Mouse (Mus musculus) embryonic facial prominence, embryonic 12.5 days (tissue): ENCODE measurements around the gene Scgb2a2. TPM values are rescaled to one million over a fixed set of nuclear protein-coding genes. Genes with fewer than 3 reads are reported as not detected.
"Not testable (repeated sequence)": the region's sequence is repeated elsewhere in the genome, so short reads cannot be mapped to it uniquely, and the experiment has no call there.

Source experiments
- ATAC-seq: fragments of 200-750 bp; cut with Nextera tagmentation; 2 replicates; pipeline ENCODE4 v1.8.0; 2017; ENCODE audit not compliant: insufficient number of reproducible peaks, insufficient read depth, low FRiP score, low TSS enrichment
- H3K27ac ChIP-seq: fragments of 300-500 bp; sonication (generic); 2 replicates; pipeline ENCODE4 v1.5.1; 2016; ENCODE audit warnings: mild to moderate bottlenecking
- H3K27me3 ChIP-seq: fragments of 300-500 bp; sonication (generic); 2 replicates; pipeline ENCODE4 v1.6.1; 2016; ENCODE audit warnings: mild to moderate bottlenecking, moderate library complexity
- H3K36me3 ChIP-seq: fragments of 300-500 bp; sonication (generic); 2 replicates; pipeline ENCODE4 v1.6.1; 2016; ENCODE audit warnings: mild to moderate bottlenecking
- H3K4me1 ChIP-seq: fragments of 300-500 bp; sonication (generic); 2 replicates; pipeline ENCODE4 v1.6.1; 2016
- H3K4me2 ChIP-seq: fragments of 300-500 bp; sonication (generic); replicated peaks from 2 replicates; pipeline ENCODE4 v1.6.1; 2016; ENCODE audit warnings: mild to moderate bottlenecking, moderate library complexity
- H3K4me3 ChIP-seq: fragments of 300-500 bp; sonication (generic); 2 replicates; pipeline ENCODE4 v1.5.1; 2016; ENCODE audit warnings: mild to moderate bottlenecking
- H3K9ac ChIP-seq: fragments of 300-500 bp; sonication (generic); 2 replicates; pipeline ENCODE4 v1.6.1; 2016; ENCODE audit warnings: mild to moderate bottlenecking, moderate library complexity
- H3K9me3 ChIP-seq: fragments of 300-500 bp; sonication (generic); 2 replicates; pipeline ENCODE4 v1.6.1; 2016; ENCODE audit warnings: mild to moderate bottlenecking, moderate library complexity
- WGBS: fragments of 180-500 bp; shearing (Covaris S2); methylation state at CpG from one replicate; pipeline ENCODE4 v1.1.7; 2016; 5-methylcytosine and 5-hydroxymethylcytosine counted together
- microRNA-seq: library from miRNA; unstranded; fragments of <30 nt; microRNA quantifications from one replicate; pipeline ENCODE4, GENCODE M21; 2017
- polyA plus RNA-seq: library from polyadenylated mRNA; unstranded; fragments of >200 nt; fragmentation: Nextera tagmentation; extraction: Ambion mirVana; gene quantifications from 2 replicates; pipeline ENCODE4 v1.2.1, GENCODE M21; 2016

Scgb2a2 gene
- polyA plus RNA-seq, 1 experiment from 2014 or later = not detected

DNA sequence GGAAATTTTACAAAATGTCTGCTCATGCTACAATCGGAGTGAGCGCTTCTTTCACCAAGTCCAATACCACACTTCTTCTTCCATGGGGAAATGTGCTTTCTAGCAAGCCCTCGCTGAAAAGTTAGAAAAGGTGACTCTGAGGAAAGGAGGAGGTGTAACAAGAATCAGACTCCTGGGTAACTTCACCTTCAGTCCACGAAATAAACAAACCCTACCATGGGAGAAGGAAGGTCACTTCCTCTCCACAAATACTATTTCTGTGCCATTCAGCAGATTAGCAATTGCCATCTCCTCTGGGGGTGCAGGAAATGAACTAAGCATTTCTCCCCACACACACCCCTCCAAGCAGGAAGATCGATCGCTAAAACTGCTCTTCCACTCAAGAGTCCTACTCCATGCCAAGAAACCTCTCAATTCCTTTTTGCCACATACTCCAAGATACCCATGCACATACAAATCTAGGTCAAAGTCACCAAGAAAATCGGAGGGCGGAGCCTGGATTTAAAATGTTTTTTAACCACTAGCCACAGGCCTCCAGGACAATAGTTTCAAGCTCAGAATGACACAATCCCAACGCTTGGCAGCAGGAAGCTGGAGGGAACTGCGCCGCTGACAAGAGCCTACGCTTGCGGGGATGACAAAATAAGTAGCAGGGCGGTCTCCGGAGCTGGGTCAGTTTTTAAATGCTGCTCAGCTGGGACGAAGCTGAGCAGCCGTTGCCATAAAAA, 51.1 kb downstream of the Scgb2a2 start:
- Histone ChIP-seq H3K36me3 (peaks cover 18% of the 10 kb centered on the region), H3K4me1 (peaks cover 22% of the 10 kb centered on the region), H3K27me3 (no peaks in the 10 kb centered on the region), H3K4me2 (peak overlapping the region; percentile 77), H3K27ac (peak overlapping the region; percentile 82), H3K9ac (peak overlapping the region; percentile 73), H3K9me3 (no peaks in the 10 kb centered on the region), H3K4me3 (peak overlapping the region; percentile 72)
- no peak for ATAC-seq
- WGBS = 10% methylated on average over 17 of the region's 17 CpGs

DNA sequence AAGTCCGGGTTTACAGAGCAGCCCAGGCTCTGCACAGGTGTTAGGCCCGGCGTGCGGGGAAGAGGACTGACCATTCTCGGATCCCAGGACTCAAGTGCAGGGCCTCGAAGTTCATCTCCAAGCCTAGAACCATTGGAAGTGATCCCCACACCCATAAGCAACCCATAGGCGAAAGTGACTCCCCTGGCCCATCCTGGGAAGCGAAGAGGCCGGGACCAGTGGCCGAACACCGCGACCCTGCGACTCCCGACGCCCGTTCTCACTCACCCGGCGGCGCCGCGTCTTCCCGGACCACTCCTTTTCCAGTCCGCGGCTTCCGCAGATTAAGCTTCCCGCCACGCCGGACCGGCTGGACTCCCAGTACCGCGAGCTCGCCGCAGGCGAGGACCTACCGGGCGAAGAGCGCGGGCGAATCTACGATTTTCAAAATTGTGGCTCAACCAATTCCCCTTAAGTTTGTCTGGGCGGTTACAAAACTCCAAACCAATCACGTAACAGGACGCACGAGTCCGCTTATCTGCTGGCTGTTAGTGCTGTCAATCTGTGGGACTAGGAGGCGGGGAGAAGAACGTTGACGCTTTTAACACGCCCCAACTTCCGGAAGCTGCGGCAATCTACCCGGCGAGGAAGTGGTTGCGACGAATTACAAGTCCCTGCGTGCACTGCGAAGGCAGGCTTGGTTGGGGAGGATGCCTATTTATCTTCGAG, 51.9 kb downstream of the Scgb2a2 start, which contains the start of gene Incenp:
Gene Incenp, minus strand, starts transcription at position 480 of the 708 bp plus-strand sequence.
- peak within 1 kb of the TSS; percentile 77 for H3K4me2 ChIP-seq
- no peaks in the 10 kb centered on the region for H3K27me3 ChIP-seq
- peak within 1 kb of the TSS; percentile 82 for H3K27ac ChIP-seq
- peak within 1 kb of the TSS; percentile 73 for H3K9ac ChIP-seq
- peaks cover 11% of the 10 kb centered on the region for H3K36me3 ChIP-seq
- no peaks in the 10 kb centered on the region for H3K9me3 ChIP-seq
- peak; percentile 98 for ATAC-seq
- peak within 1 kb of the TSS; percentile 72 for H3K4me3 ChIP-seq
- H3K4me1 ChIP-seq = peaks cover 22% of the 10 kb centered on the region
- WGBS = under 1% methylated on average over 58 of the region's 58 CpGs

DNA sequence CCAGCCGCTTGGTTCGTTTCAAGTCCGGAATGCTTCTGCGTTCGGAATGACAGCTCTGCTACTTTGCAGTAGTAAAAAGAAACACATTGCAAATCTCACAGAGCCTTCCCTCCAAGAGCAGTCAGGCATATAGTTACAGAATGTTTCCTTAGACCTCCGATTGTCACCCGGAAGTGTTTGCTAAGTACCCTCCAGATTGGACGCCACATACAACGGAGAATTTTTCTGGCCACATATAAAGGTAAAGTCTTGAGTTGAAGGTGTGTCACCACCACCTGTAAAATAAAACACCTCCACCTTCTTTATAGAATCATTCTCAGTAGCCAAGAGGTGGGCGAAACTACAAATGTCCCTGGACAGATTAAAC, 52.4 kb downstream of the Scgb2a2 start:
- Histone ChIP-seq H3K4me2 (peak overlapping the region; percentile 58), H3K36me3 (peaks cover 5% of the 10 kb centered on the region), H3K27ac (peak overlapping the region; percentile 82), H3K9ac (no peak overlapping the region), H3K4me3 (peak overlapping the region; percentile 72), H3K9me3 (no peaks in the 10 kb centered on the region), H3K4me1 (peaks cover 22% of the 10 kb centered on the region), H3K27me3 (no peaks in the 10 kb centered on the region)
- peak; percentile 68 for ATAC-seq
- 9% methylated on average over 10 of the region's 10 CpGs for WGBS

DNA sequence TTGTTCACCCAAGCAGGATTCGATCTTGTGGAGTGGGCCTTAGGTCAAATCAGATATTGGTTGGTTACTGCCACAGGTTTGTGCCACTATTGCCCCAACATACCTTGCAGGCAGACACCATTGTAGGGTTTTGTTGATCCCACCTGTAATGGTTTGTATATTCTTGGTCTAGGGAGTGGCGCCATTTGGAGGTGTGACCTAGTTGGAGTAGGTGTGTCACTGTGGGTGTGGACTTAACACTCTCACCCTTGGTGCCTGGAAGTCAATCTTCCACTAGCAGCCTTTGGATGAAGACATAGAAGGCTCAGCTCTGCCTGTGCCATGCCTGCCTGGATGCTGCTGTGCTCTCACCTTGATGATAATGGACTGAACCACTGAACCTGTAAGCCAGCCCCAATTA, 53.3 kb downstream of the Scgb2a2 start:
- not testable (repeated sequence) for H3K36me3 ChIP-seq, H3K9me3 ChIP-seq, H3K4me2 ChIP-seq, ATAC-seq, H3K27me3 ChIP-seq, H3K9ac ChIP-seq, H3K27ac ChIP-seq, H3K4me3 ChIP-seq
- 91% methylated on average over 2 of the region's 2 CpGs for whole genome bisulfite sequencing
- H3K4me1 ChIP-seq = peaks cover 22% of the 10 kb centered on the region

Small RNA genes within 50 kb of the gene (microRNA-seq; reads per million reads assigned to microRNA genes)
- gene Gm22369 = not detected

Other genes starting within 250 kb of the Scgb2a2 start
- 129 and 132 TPM in 2 replicates for gene Incenp, start 52.0 kb downstream of the Scgb2a2 start, polyA plus RNA-seq
- gene Fth1, start 133.0 kb downstream of the Scgb2a2 start, polyA plus RNA-seq = 1,511 and 1,518 TPM in 2 replicates
- gene Best1, start 154.1 kb downstream of the Scgb2a2 start, polyA plus RNA-seq = 1.7 and 1.8 TPM in 2 replicates
- 48.0 and 50.0 TPM in 2 replicates for gene Rab3il1, start 154.1 kb downstream of the Scgb2a2 start, polyA plus RNA-seq
- 10.1 and 10.2 TPM in 2 replicates for gene Fads3, start 194.0 kb downstream of the Scgb2a2 start, polyA plus RNA-seq